Comparison of ENCODE assay signal across 9 mouse cellular contexts in the genomic region with DNA sequence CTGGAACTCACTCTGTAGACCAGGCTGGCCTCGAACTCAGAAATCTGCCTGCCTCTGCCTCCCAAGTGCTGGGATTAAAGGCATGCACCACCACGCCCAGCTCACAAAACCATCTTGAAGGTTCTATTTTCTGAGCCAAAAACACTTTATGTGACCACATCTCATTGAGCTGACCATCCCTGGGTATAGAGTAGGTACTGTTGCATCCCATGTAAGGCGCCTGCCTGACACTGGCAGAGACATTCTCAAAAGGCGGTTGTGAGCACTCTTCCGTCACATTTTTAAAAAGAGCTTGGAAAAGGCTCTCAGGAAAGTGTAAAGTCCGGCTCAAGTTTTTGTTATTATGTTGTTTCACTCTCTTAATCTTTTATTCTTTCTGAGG. TPM values are rescaled to one million over a fixed set of nuclear protein-coding genes. Genes with fewer than 3 reads are reported as not detected.
DNase-seq lines count a peak whose midpoint lies in the region; ATAC-seq lines count a peak whose summit lies in the region.
"Had no signal": no experiment of that assay in that cellular context is flagged by ENCODE, and none has a peak within 500 bp of the region (broad histone marks: within the 10 kb centered on the region; RNA-seq: fewer than 3 reads in every experiment).

No protein-coding gene starts in this region.

- no peak overlapping the region for H3K4me2 ChIP-seq in neural tube, embryonic 11.5 days (ENCODE audit: low read depth)
- H3K4me2 ChIP-seq in forebrain, embryonic 16.5 days (ENCODE audit: low read length), result peak overlapping the region; percentile 26; the same call in 1 of the 2 replicates
- peak overlapping the region; percentile 90 for H3K4me2 ChIP-seq in liver, embryonic 13.5 days
- H3K4me2 ChIP-seq in stomach, embryonic 15.5 days, result peak overlapping the region; percentile 30; the same call in 1 of the 2 replicates

- peaks cover 4% of the 10 kb centered on the region; the same call in 1 of the 2 replicates for H3K4me1 ChIP-seq in neural tube, embryonic 11.5 days (ENCODE audit: control insufficient read depth, insufficient read depth, low read length)
- peaks cover 17% of the 10 kb centered on the region for H3K4me1 ChIP-seq in forebrain, embryonic 16.5 days (replicated peaks; ENCODE audit: control insufficient read depth, insufficient read depth, low read length)
- peaks cover 21% of the 10 kb centered on the region for H3K4me1 ChIP-seq in liver, embryonic 13.5 days (replicated peaks)
- no peaks in the 10 kb centered on the region; the same call in 1 of the 2 replicates for H3K4me1 ChIP-seq in stomach, embryonic 15.5 days

- no peak for DNase-seq in neural tube, embryonic 11.5 days (ENCODE audit: low spot score)
- no peak for DNase-seq in neural tube, embryonic 10.5 days (ENCODE audit: extremely low spot score, low spot score)
- no peak for DNase-seq in liver, embryonic 13.5 days
- DNase-seq in adrenal gland, postnatal 4 days (ENCODE audit: low spot score in 2 of 2), result no peak
- DNase-seq in cerebellum, postnatal 36 days, result no peak
- no peak for DNase-seq in spleen, postnatal 4 days (ENCODE audit: low spot score in 2 of 2)

- H3K9me3 ChIP-seq in neural tube, embryonic 11.5 days (ENCODE audit: control insufficient read depth, low read length), result no peaks in the 10 kb centered on the region
- no peaks in the 10 kb centered on the region for H3K9me3 ChIP-seq in forebrain, embryonic 16.5 days (ENCODE audit: control insufficient read depth, low read length)
- no peaks in the 10 kb centered on the region for H3K9me3 ChIP-seq in liver, embryonic 13.5 days (replicated peaks)
- H3K9me3 ChIP-seq in stomach, embryonic 15.5 days, result no peaks in the 10 kb centered on the region

- H3K9ac ChIP-seq in neural tube, embryonic 11.5 days (ENCODE audit: low read length), result no peak overlapping the region
- H3K9ac ChIP-seq in forebrain, embryonic 16.5 days (replicated peaks; ENCODE audit: low read depth, low read length), result no peak overlapping the region
- no peak overlapping the region for H3K9ac ChIP-seq in liver, embryonic 13.5 days
- H3K9ac ChIP-seq in stomach, embryonic 15.5 days, result no peak overlapping the region

- H3K27me3 ChIP-seq in neural tube, embryonic 11.5 days (ENCODE audit: control insufficient read depth, insufficient read depth, low read length), result no peaks in the 10 kb centered on the region
- no peaks in the 10 kb centered on the region for H3K27me3 ChIP-seq in forebrain, embryonic 16.5 days (replicated peaks; ENCODE audit: control insufficient read depth, insufficient read depth, low read length)
- no peaks in the 10 kb centered on the region for H3K27me3 ChIP-seq in liver, embryonic 13.5 days
- H3K27me3 ChIP-seq in stomach, embryonic 15.5 days (replicated peaks), result no peaks in the 10 kb centered on the region

- WGBS in neural tube, embryonic 11.5 days, result 22% methylated on average over 5 of the region's 6 CpGs
- 16% methylated on average over 5 of the region's 6 CpGs for WGBS in forebrain, embryonic 16.5 days
- 33% methylated on average over 6 of the region's 6 CpGs for WGBS in liver, embryonic 13.5 days (ENCODE audit: insufficient replicate concordance)
- 36% methylated on average over 6 of the region's 6 CpGs for WGBS in stomach, embryonic 15.5 days

- ATAC-seq in neural tube, embryonic 11.5 days (ENCODE audit: insufficient read depth, low FRiP score, low TSS enrichment), result 0 out of 2 replicates have a peak, but pooled peaks have one; percentile 54
- peak; percentile 44 for ATAC-seq in forebrain, embryonic 16.5 days
- ATAC-seq in liver, embryonic 13.5 days (ENCODE audit: low read depth), result no peak
- ATAC-seq in stomach, embryonic 15.5 days (ENCODE audit: insufficient read depth, low FRiP score, low read depth), result no peak

- H3K36me3 ChIP-seq in neural tube, embryonic 11.5 days (ENCODE audit: control insufficient read depth, insufficient read depth, low read length), result peaks cover 4% of the 10 kb centered on the region
- peaks cover 14% of the 10 kb centered on the region for H3K36me3 ChIP-seq in forebrain, embryonic 16.5 days (ENCODE audit: control insufficient read depth, insufficient read depth)
- H3K36me3 ChIP-seq in liver, embryonic 13.5 days, result peaks cover 21% of the 10 kb centered on the region
- peaks cover 18% of the 10 kb centered on the region for H3K36me3 ChIP-seq in stomach, embryonic 15.5 days

- H3K4me3 ChIP-seq in neural tube, embryonic 11.5 days (ENCODE audit: low read depth, low read length), result no peak overlapping the region
- peak overlapping the region; percentile 79; the same call in 1 of the 2 replicates for H3K4me3 ChIP-seq in forebrain, embryonic 16.5 days (replicated peaks; ENCODE audit: low read length)
- peak overlapping the region; percentile 70 for H3K4me3 ChIP-seq in liver, embryonic 13.5 days (replicated peaks)
- no peak overlapping the region for H3K4me3 ChIP-seq in stomach, embryonic 15.5 days (replicated peaks)

- no peak overlapping the region for H3K27ac ChIP-seq in neural tube, embryonic 11.5 days (ENCODE audit: low read depth, low read length)
- H3K27ac ChIP-seq in forebrain, embryonic 16.5 days (ENCODE audit: low read length), result no peak overlapping the region
- no peak overlapping the region for H3K27ac ChIP-seq in liver, embryonic 13.5 days
- H3K27ac ChIP-seq in stomach, embryonic 15.5 days, result no peak overlapping the region

RNA-seq across cellular contexts. Expression of a gene that starts 0.4 kb away (rescaled TPM):
- polyA plus RNA-seq in neural tube, embryonic 11.5 days (2014; fragmentation: Nextera tagmentation; extraction: Ambion mirVana), result 59.7 and 63.1 TPM in 2 replicates
- 62.1 and 65.4 TPM in 2 replicates for polyA plus RNA-seq in forebrain, embryonic 16.5 days (2015; fragmentation: Nextera tagmentation; extraction: Ambion mirVana)
- polyA plus RNA-seq in liver, embryonic 13.5 days (2015; fragmentation: Nextera tagmentation; extraction: Ambion mirVana), result 30.1 TPM in 2 replicates
- 63.8 and 68.5 TPM in 2 replicates for polyA plus RNA-seq in stomach, embryonic 15.5 days (2015; fragmentation: Nextera tagmentation; extraction: Ambion mirVana)
- 10 to 100 TPM; 31.5 to 36.5 TPM for total RNA-seq in adrenal gland, postnatal 4 days (2021)

RNA-seq across cellular contexts. Expression of a gene that starts 15.8 kb away (rescaled TPM):
- polyA plus RNA-seq in neural tube, embryonic 11.5 days (2014; fragmentation: Nextera tagmentation; extraction: Ambion mirVana), result 2.1 and 2.2 TPM in 2 replicates
- polyA plus RNA-seq in forebrain, embryonic 16.5 days (2015; fragmentation: Nextera tagmentation; extraction: Ambion mirVana), result 2.8 and 3.5 TPM in 2 replicates
- polyA plus RNA-seq in liver, embryonic 13.5 days (2015; fragmentation: Nextera tagmentation; extraction: Ambion mirVana), result 0.15 TPM in 1 of 2 replicates, not detected in the other
- polyA plus RNA-seq in stomach, embryonic 15.5 days (2015; fragmentation: Nextera tagmentation; extraction: Ambion mirVana), result 0.27 and 0.45 TPM in 2 replicates
- under 1 TPM in 1 of 2 experiments, not detected in 1; 0.28 TPM for total RNA-seq in adrenal gland, postnatal 4 days (2021)
- total RNA-seq: gastrocnemius, adult 8-10 months had no signal

RNA-seq across cellular contexts. Expression of a gene that starts 18.8 kb away (rescaled TPM):
- polyA plus RNA-seq in neural tube, embryonic 11.5 days (2014; fragmentation: Nextera tagmentation; extraction: Ambion mirVana), result 0.27 and 1.1 TPM in 2 replicates
- polyA plus RNA-seq in forebrain, embryonic 16.5 days (2015; fragmentation: Nextera tagmentation; extraction: Ambion mirVana), result 0.41 and 0.62 TPM in 2 replicates
- 0.07 and 0.13 TPM in 2 replicates for polyA plus RNA-seq in liver, embryonic 13.5 days (2015; fragmentation: Nextera tagmentation; extraction: Ambion mirVana)
- polyA plus RNA-seq in stomach, embryonic 15.5 days (2015; fragmentation: Nextera tagmentation; extraction: Ambion mirVana), result 0.23 and 0.41 TPM in 2 replicates
- total RNA-seq in adrenal gland, postnatal 4 days (2021), result under 1 TPM in 1 of 2 experiments, not detected in 1; 0.23 TPM

RNA-seq across cellular contexts. Expression of a gene that starts 18.9 kb away (rescaled TPM):
- polyA plus RNA-seq in neural tube, embryonic 11.5 days (2014; fragmentation: Nextera tagmentation; extraction: Ambion mirVana), result 3.4 and 3.6 TPM in 2 replicates
- 5.4 and 6.9 TPM in 2 replicates for polyA plus RNA-seq in forebrain, embryonic 16.5 days (2015; fragmentation: Nextera tagmentation; extraction: Ambion mirVana)
- polyA plus RNA-seq in liver, embryonic 13.5 days (2015; fragmentation: Nextera tagmentation; extraction: Ambion mirVana), result 2.4 and 3.6 TPM in 2 replicates
- 4.4 TPM in 2 replicates for polyA plus RNA-seq in stomach, embryonic 15.5 days (2015; fragmentation: Nextera tagmentation; extraction: Ambion mirVana)
- 1 to 10 TPM; 4.0 to 5.2 TPM for total RNA-seq in adrenal gland, postnatal 4 days (2021)

RNA-seq across cellular contexts. Expression of a gene that starts 27.6 kb away (rescaled TPM):
- 0.87 TPM in 1 of 2 replicates, not detected in the other for polyA plus RNA-seq in neural tube, embryonic 11.5 days (2014; fragmentation: Nextera tagmentation; extraction: Ambion mirVana)
- 0.58 and 0.66 TPM in 2 replicates for polyA plus RNA-seq in forebrain, embryonic 16.5 days (2015; fragmentation: Nextera tagmentation; extraction: Ambion mirVana)
- 0.24 and 0.25 TPM in 2 replicates for polyA plus RNA-seq in liver, embryonic 13.5 days (2015; fragmentation: Nextera tagmentation; extraction: Ambion mirVana)
- 0.62 and 1.1 TPM in 2 replicates for polyA plus RNA-seq in stomach, embryonic 15.5 days (2015; fragmentation: Nextera tagmentation; extraction: Ambion mirVana)
- total RNA-seq in adrenal gland, postnatal 4 days (2021), result not detected
- total RNA-seq: gastrocnemius, adult 8-10 months had no signal

Comparison
In these comparisons a context has a peak if more than half of its experiments do, and no peak if none do; other contexts are left out.
1. ATAC-seq: peak in neural tube, embryonic 11.5 days (single experiment) and forebrain, embryonic 16.5 days (single experiment); none in liver, embryonic 13.5 days (single experiment) and stomach, embryonic 15.5 days (single experiment).
2. H3K4me3 ChIP-seq: peak in forebrain, embryonic 16.5 days (single experiment) and liver, embryonic 13.5 days (single experiment); none in neural tube, embryonic 11.5 days (single experiment) and stomach, embryonic 15.5 days (single experiment).